In the genomic region with DNA sequence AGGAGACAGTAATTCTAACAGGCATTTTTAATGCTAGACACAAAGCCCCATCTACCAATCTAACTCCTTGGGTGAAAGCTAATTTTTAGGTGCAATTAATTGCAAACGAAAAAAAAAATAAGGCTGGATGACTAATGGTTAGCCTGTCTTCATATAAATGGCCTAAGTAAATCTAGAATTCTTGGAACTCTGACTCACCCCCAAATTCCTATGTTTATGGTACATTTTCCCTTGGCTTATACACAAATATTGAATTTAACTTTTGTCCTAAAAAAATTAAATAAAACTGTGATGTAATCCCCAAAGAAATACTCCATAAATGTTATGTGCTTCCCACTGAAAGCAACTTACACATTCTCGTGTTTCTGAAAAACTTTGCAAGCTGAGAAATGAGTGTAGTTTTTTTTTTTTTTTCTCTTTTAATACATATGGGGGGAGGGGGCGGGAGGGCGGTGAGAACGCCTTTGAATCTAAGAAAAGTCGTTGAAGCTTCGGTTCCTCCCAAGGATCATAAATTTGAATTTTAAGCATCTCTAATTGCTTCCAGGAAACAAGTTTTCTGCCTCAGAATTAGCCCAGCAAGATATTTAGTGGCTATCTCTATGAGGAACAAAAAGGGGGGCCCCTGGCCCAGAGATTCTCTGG, we compare ENCODE assay signal across 15 mouse cellular contexts. TPM values are rescaled to one million over a fixed set of nuclear protein-coding genes. Genes with fewer than 3 reads are reported as not detected.
DNase-seq lines count a peak whose midpoint lies in the region; ATAC-seq lines count a peak whose summit lies in the region.
"Had no signal": no experiment of that assay in that cellular context is flagged by ENCODE, and none has a peak within 500 bp of the region (broad histone marks: within the 10 kb centered on the region; RNA-seq: fewer than 3 reads in every experiment).

No protein-coding gene starts in this region.

- no peak for ATAC-seq in limb, embryonic 12.5 days (ENCODE audit: insufficient number of reproducible peaks, insufficient read depth, low FRiP score, low TSS enrichment, low read depth)
- no peak for ATAC-seq in embryonic facial prominence, embryonic 15.5 days (ENCODE audit: insufficient number of reproducible peaks, low FRiP score, low TSS enrichment, low read depth)
- ATAC-seq in stomach, embryonic 14.5 days (ENCODE audit: insufficient number of reproducible peaks, insufficient read depth, low FRiP score, low read depth), result no peak
- ATAC-seq: forebrain, embryonic 13.5 days; midbrain, embryonic 13.5 days had no signal

- no peaks in the 10 kb centered on the region for H3K9me3 ChIP-seq in limb, embryonic 12.5 days
- H3K9me3 ChIP-seq in limb, embryonic 10.5 days (replicated peaks), result no peaks in the 10 kb centered on the region
- no peaks in the 10 kb centered on the region for H3K9me3 ChIP-seq in embryonic facial prominence, embryonic 15.5 days (replicated peaks)
- H3K9me3 ChIP-seq in stomach, embryonic 14.5 days (ENCODE audit: control insufficient read depth, low read depth, low read length), result no peaks in the 10 kb centered on the region
- no peaks in the 10 kb centered on the region for H3K9me3 ChIP-seq in hindbrain, embryonic 10.5 days
- H3K9me3 ChIP-seq: forebrain, embryonic 13.5 days; hindbrain, embryonic 15.5 days; midbrain, embryonic 13.5 days had no signal

- H3K9ac ChIP-seq in limb, embryonic 12.5 days (replicated peaks), result no peak overlapping the region
- no peak overlapping the region for H3K9ac ChIP-seq in embryonic facial prominence, embryonic 15.5 days
- no peak overlapping the region for H3K9ac ChIP-seq in stomach, embryonic 14.5 days (replicated peaks; ENCODE audit: low read depth, low read length)
- H3K9ac ChIP-seq: forebrain, embryonic 13.5 days; hindbrain, embryonic 15.5 days; midbrain, embryonic 13.5 days had no signal

- no peak overlapping the region for H3K4me2 ChIP-seq in limb, embryonic 12.5 days
- no peak overlapping the region for H3K4me2 ChIP-seq in embryonic facial prominence, embryonic 15.5 days (replicated peaks)
- no peak overlapping the region for H3K4me2 ChIP-seq in stomach, embryonic 14.5 days (replicated peaks; ENCODE audit: low read depth, low read length)
- H3K4me2 ChIP-seq: forebrain, embryonic 13.5 days; hindbrain, embryonic 15.5 days; midbrain, embryonic 13.5 days had no signal

- DNase-seq in limb, embryonic 10.5 days (ENCODE audit: low spot score), result no peak
- DNase-seq in CD4-positive helper T cell, adult 2 months (ENCODE audit: low read depth, low spot score), result peak; percentile 22
- DNase-seq in hindbrain, embryonic 10.5 days (ENCODE audit: low spot score), result no peak
- no peak for DNase-seq in thymus, postnatal 10 days (ENCODE audit: low spot score in 2 of 2)
- DNase-seq: adrenal gland, postnatal 10 days; cerebellum, postnatal 25 days; heart, postnatal 10 days; kidney, postnatal 25 days; right cerebral cortex, postnatal 4 days had no signal

- no peaks in the 10 kb centered on the region for H3K27me3 ChIP-seq in limb, embryonic 12.5 days
- no peaks in the 10 kb centered on the region for H3K27me3 ChIP-seq in limb, embryonic 10.5 days (ENCODE audit: low read depth, poor library complexity, severe bottlenecking)
- no peaks in the 10 kb centered on the region for H3K27me3 ChIP-seq in embryonic facial prominence, embryonic 15.5 days
- H3K27me3 ChIP-seq in stomach, embryonic 14.5 days (ENCODE audit: control insufficient read depth, insufficient read depth, low read length), result no peaks in the 10 kb centered on the region
- H3K27me3 ChIP-seq in hindbrain, embryonic 10.5 days (ENCODE audit: insufficient read depth, poor library complexity, severe bottlenecking), result no peaks in the 10 kb centered on the region
- H3K27me3 ChIP-seq: forebrain, embryonic 13.5 days; hindbrain, embryonic 15.5 days; midbrain, embryonic 13.5 days had no signal

- H3K4me1 ChIP-seq in limb, embryonic 12.5 days (replicated peaks), result peaks cover 22% of the 10 kb centered on the region
- peaks cover 8% of the 10 kb centered on the region for H3K4me1 ChIP-seq in limb, embryonic 10.5 days
- H3K4me1 ChIP-seq in embryonic facial prominence, embryonic 15.5 days, result peaks cover 18% of the 10 kb centered on the region
- 0 out of 2 replicates have a peak, but pooled peaks cover 3% of the 10 kb centered on the region for H3K4me1 ChIP-seq in stomach, embryonic 14.5 days (ENCODE audit: control insufficient read depth, insufficient read depth, low read length)
- H3K4me1 ChIP-seq in hindbrain, embryonic 10.5 days (replicated peaks), result peaks cover 13% of the 10 kb centered on the region

- 26% methylated on average over 7 of the region's 7 CpGs for whole genome bisulfite sequencing in limb, embryonic 12.5 days
- WGBS in limb, embryonic 10.5 days, result 39% methylated on average over 7 of the region's 7 CpGs
- 42% methylated on average over 7 of the region's 7 CpGs for WGBS in embryonic facial prominence, embryonic 15.5 days
- 59% methylated on average over 7 of the region's 7 CpGs for WGBS in stomach, embryonic 14.5 days
- 84% methylated on average over 7 of the region's 7 CpGs for WGBS in hindbrain, embryonic 10.5 days

- no peak overlapping the region for H3K4me3 ChIP-seq in limb, embryonic 12.5 days (replicated peaks)
- H3K4me3 ChIP-seq in limb, embryonic 10.5 days, result no peak overlapping the region
- H3K4me3 ChIP-seq in embryonic facial prominence, embryonic 15.5 days (replicated peaks), result no peak overlapping the region
- no peak overlapping the region for H3K4me3 ChIP-seq in stomach, embryonic 14.5 days (ENCODE audit: low read depth, low read length)
- no peak overlapping the region for H3K4me3 ChIP-seq in hindbrain, embryonic 10.5 days
- H3K4me3 ChIP-seq: forebrain, embryonic 13.5 days; hindbrain, embryonic 15.5 days; midbrain, embryonic 13.5 days had no signal

- peak overlapping the region; percentile 66; the same call in 1 of the 2 replicates for H3K27ac ChIP-seq in limb, embryonic 12.5 days
- no peak overlapping the region for H3K27ac ChIP-seq in limb, embryonic 10.5 days
- peak overlapping the region; percentile 63 for H3K27ac ChIP-seq in embryonic facial prominence, embryonic 15.5 days (replicated peaks)
- H3K27ac ChIP-seq in stomach, embryonic 14.5 days (ENCODE audit: low read length), result peak overlapping the region; percentile 27; the same call in 1 of the 2 replicates
- no peak overlapping the region for H3K27ac ChIP-seq in hindbrain, embryonic 10.5 days
- H3K27ac ChIP-seq: forebrain, embryonic 13.5 days; hindbrain, embryonic 15.5 days; midbrain, embryonic 13.5 days had no signal

- peaks cover 15% of the 10 kb centered on the region for H3K36me3 ChIP-seq in limb, embryonic 12.5 days
- H3K36me3 ChIP-seq in limb, embryonic 10.5 days, result peaks cover 18% of the 10 kb centered on the region
- H3K36me3 ChIP-seq in embryonic facial prominence, embryonic 15.5 days, result peaks cover 13% of the 10 kb centered on the region
- peaks cover 11% of the 10 kb centered on the region for H3K36me3 ChIP-seq in stomach, embryonic 14.5 days (ENCODE audit: control insufficient read depth, insufficient read depth, low read length)
- peaks cover 14% of the 10 kb centered on the region for H3K36me3 ChIP-seq in hindbrain, embryonic 10.5 days

RNA-seq across cellular contexts. Expression of a gene that starts 31.8 kb away (rescaled TPM):
- 45.2 and 48.0 TPM in 2 replicates for polyA plus RNA-seq in limb, embryonic 12.5 days (2016; fragmentation: Nextera tagmentation; extraction: Ambion mirVana)
- polyA plus RNA-seq in limb, embryonic 10.5 days (2016; fragmentation: Nextera tagmentation; extraction: Ambion mirVana), result 21.7 and 32.9 TPM in 2 replicates
- polyA plus RNA-seq in embryonic facial prominence, embryonic 15.5 days (2015; fragmentation: Nextera tagmentation; extraction: Ambion mirVana), result 46.7 and 50.2 TPM in 2 replicates
- 40.8 and 43.0 TPM in 2 replicates for polyA plus RNA-seq in stomach, embryonic 14.5 days (2014; fragmentation: Nextera tagmentation; extraction: Ambion mirVana)
- polyA plus RNA-seq in hindbrain, embryonic 10.5 days (2016; fragmentation: Nextera tagmentation; extraction: Ambion mirVana), result 11.7 and 14.2 TPM in 2 replicates

Comparison
In these comparisons a context has a peak if more than half of its experiments do, and no peak if none do; other contexts are left out.
1. H3K27ac ChIP-seq: peak in limb, embryonic 12.5 days (single experiment), embryonic facial prominence, embryonic 15.5 days (single experiment) and stomach, embryonic 14.5 days (single experiment); none in limb, embryonic 10.5 days (single experiment) and hindbrain, embryonic 10.5 days (single experiment).